Comparison of ENCODE assay signal across 15 mouse cellular contexts in the genomic region with DNA sequence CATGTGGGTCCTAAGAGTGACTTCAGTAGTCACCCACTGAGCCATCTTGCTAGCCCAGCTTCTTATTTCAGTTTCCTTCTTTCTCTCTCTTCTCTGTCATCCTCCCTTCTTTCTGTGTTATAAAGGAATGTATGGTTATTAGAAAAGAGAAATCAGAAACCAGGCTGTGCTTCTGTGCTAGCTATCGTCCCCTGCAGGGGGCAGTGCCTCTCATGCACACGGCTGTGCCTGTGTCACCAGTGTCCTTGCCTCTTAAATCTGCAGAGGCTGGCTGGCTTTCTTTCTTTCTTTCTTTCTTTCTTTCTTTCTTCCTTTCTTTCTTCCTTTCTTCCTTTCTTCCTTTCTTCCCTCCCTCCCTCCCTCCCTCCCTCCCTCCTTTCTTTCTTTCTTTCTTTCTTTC. TPM values are rescaled to one million over a fixed set of nuclear protein-coding genes. Genes with fewer than 3 reads are reported as not detected.
DNase-seq lines count a peak whose midpoint lies in the region; ATAC-seq and TF ChIP-seq lines count a peak whose summit lies in the region.
"Not testable (repeated sequence)": the region's sequence is repeated elsewhere in the genome, so short reads cannot be mapped to it uniquely, and the experiment has no call there.
"Had no signal": no experiment of that assay in that cellular context is flagged by ENCODE, and none has a peak within 500 bp of the region (broad histone marks: within the 10 kb centered on the region; RNA-seq: fewer than 3 reads in every experiment).

No protein-coding gene starts in this region.

- ATAC-seq in kidney, postnatal 0 days (replicated peaks; ENCODE audit: low FRiP score, low read depth), result not testable (repeated sequence)

- not testable (repeated sequence) for H3K4me3 ChIP-seq in heart, adult 2 months; kidney, postnatal 0 days (replicated peaks; ENCODE audit: low read depth, low read length)

- 52% methylated on average over 2 of the region's 2 CpGs for WGBS in heart, adult 2 months
- 36% methylated on average over 2 of the region's 2 CpGs for WGBS in kidney, postnatal 0 days

- not testable (repeated sequence) for H3K27me3 ChIP-seq in heart, adult 2 months (ENCODE audit: control insufficient read depth, insufficient read depth, low read length); kidney, postnatal 0 days (ENCODE audit: insufficient read depth, low read length)

- not testable (repeated sequence) for TF ChIP-seq POLR2A in heart, adult 2 months (IDR thresholded peaks at IDR 0.05; ENCODE audit: insufficient read depth, low read depth, low read length)

- not testable (repeated sequence) for H3K4me1 ChIP-seq in heart, adult 2 months (ENCODE audit: control insufficient read depth, insufficient read depth, low read length); kidney, postnatal 0 days (replicated peaks; ENCODE audit: insufficient read depth, low read length)

- peak; percentile 52 for DNase-seq in CD4-positive, CD25-positive, alpha-beta regulatory T cell, adult 2 months (ENCODE audit: low read depth, low spot score)
- peak; percentile 79 for DNase-seq in adrenal gland, postnatal 14 days
- DNase-seq in embryo, embryonic 10.5 days (ENCODE audit: low spot score), result peak; percentile 30
- DNase-seq in heart, adult 2 months, result peak; percentile 11 to 33
- DNase-seq in kidney, postnatal 0 days (ENCODE audit: low spot score), result peak; percentile 66
- peak; percentile 19 for DNase-seq in liver
- peak; percentile 42 for DNase-seq in naive thymus-derived CD4-positive, alpha-beta T cell, adult 2 months (ENCODE audit: low read depth)
- peak; percentile 72 for DNase-seq in testis, postnatal 10 days (ENCODE audit: low spot score)

- not testable (repeated sequence) for H3K9me3 ChIP-seq in kidney, postnatal 0 days (replicated peaks; ENCODE audit: low read length)

- intact Hi-C loops in heart, adult 2 months (cut with DNase I), result loop anchor here (10.0 kb wide), 1 partner anchor 109 kb away; no protein-coding TSS in a partner anchor

- H3K36me3 ChIP-seq in heart, adult 2 months (ENCODE audit: control insufficient read depth, insufficient read depth, low read length), result not testable (repeated sequence)
- peaks cover 55% of the 10 kb centered on the region for H3K36me3 ChIP-seq in kidney, postnatal 0 days (ENCODE audit: insufficient read depth, low read length)

- TF ChIP-seq EP300 in heart, adult 2 months (IDR thresholded peaks at IDR 0.05; ENCODE audit: insufficient read depth, low read depth, low read length), result not testable (repeated sequence)

- not testable (repeated sequence) for H3K9ac ChIP-seq in heart, adult 2 months (ENCODE audit: low read depth, low read length); kidney, postnatal 0 days (ENCODE audit: low read depth, low read length)

- peak; percentile 75 for TF ChIP-seq CTCF in heart, adult 2 months (IDR thresholded peaks at IDR 0.05)
- peak; percentile 81 for TF ChIP-seq CTCF in kidney, postnatal 0 days (IDR thresholded peaks at IDR 0.05; ENCODE audit: low read depth)

- not testable (repeated sequence) for H3K4me2 ChIP-seq in kidney, postnatal 0 days (ENCODE audit: low read length)

- not testable (repeated sequence) for H3K27ac ChIP-seq in heart, adult 2 months; kidney, postnatal 0 days

- not testable (repeated sequence) for H3K79me2 ChIP-seq in heart, adult 2 months (replicated peaks; ENCODE audit: control insufficient read depth, insufficient read depth, low read length)

RNA-seq across cellular contexts. Expression of a gene that starts 19.5 kb away (rescaled TPM):
- total RNA-seq in adrenal gland, postnatal 14 days (2021), result 1.1 TPM in 1 of 2 replicates, not detected in the other
- not detected for total RNA-seq in heart, adult 2 months (2021)
- not detected in 2 replicates for polyA plus RNA-seq in heart, adult 2 months (2012; rRNA removed)
- not detected in 2 replicates for polyA plus RNA-seq in kidney, postnatal 0 days (2015; fragmentation: Nextera tagmentation; extraction: Ambion mirVana)
- total RNA-seq: G1E had no signal
- polyA plus RNA-seq: forebrain, embryonic 11.5 days; G1E; heart, embryonic 10.5 days; intestine, embryonic 16.5 days; limb, embryonic 12.5 days; midbrain, embryonic 11.5 days; stomach, embryonic 16.5 days had no signal

RNA-seq across cellular contexts. Expression of a gene that starts 58.0 kb away (rescaled TPM):
- 72.1 and 77.0 TPM in 2 replicates for total RNA-seq in adrenal gland, postnatal 14 days (2021)
- 10 to 100 TPM; 39.0 to 45.4 TPM for total RNA-seq in heart, adult 2 months (2021)
- 12.3 and 23.8 TPM in 2 replicates for polyA plus RNA-seq in heart, adult 2 months (2012; rRNA removed)
- polyA plus RNA-seq in kidney, postnatal 0 days (2015; fragmentation: Nextera tagmentation; extraction: Ambion mirVana), result 36.1 and 38.4 TPM in 2 replicates

Comparison
In these comparisons a context has a peak if more than half of its experiments do, and no peak if none do; other contexts are left out.
1. DNase-seq: peak in every context shown above with its lines; median percentile 79 in adrenal gland, postnatal 14 days; 72 in testis, postnatal 10 days; 66 in kidney, postnatal 0 days; 52 in CD4-positive, CD25-positive, alpha-beta regulatory T cell, adult 2 months; 42 in naive thymus-derived CD4-positive, alpha-beta T cell, adult 2 months; 30 in embryo, embryonic 10.5 days; 22 in heart, adult 2 months; 19 in liver.